Mouse (Mus musculus): ENCODE measurements around the gene Syt2.

- TF ChIP-seq GATA1 (IDR thresholded peaks at IDR 0.05; ENCODE audit: low read length) (no peak), TAL1 (IDR thresholded peaks at IDR 0.05; ENCODE audit: low read length) (no peak)
These were observed 4.9 kb downstream of the Syt2 start for GRCm38 (mm10) chr1:134651268-134651850.

Data from erythroblast, embryonic 14.5 days (primary cell).